7 mouse cellular contexts compared by ENCODE assay signal in the genomic region with DNA sequence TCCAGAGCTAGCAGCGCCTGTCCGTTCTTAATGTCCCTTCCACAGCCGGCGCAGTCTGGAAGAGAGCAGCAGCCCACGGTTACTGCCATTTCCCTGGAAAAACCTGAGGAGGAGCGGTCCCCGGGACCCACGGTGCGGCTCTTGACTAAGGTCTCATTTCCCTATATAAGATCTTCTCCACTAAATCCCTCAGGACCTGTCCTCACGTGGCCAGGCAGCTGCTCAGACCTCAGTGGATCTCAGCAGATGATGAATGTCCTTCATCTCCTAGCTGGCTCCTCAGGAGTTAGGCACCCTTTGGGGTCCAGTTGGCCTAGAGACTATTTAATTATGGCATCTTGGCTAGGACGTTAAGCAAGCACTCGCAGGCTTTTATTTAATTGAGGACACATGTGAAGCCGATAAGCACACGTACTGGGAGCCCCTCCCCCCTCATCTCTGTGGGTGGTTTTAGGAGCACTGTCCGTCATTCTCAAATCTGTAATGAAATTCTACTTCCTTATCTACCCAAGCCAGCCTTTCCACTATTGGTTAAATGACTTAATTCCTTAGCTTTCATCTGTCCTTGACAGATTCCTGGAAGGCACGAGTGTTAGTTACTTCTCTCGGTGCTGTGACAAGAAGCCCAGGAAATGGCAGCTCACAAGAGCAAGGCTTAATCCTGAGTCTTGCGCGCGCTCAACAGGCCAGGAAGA.
DNase-seq lines count a peak whose midpoint lies in the region; ATAC-seq and TF ChIP-seq lines count a peak whose summit lies in the region.

No protein-coding gene starts in this region.

- no peaks in the 10 kb centered on the region for H3K9me3 ChIP-seq in lung, embryonic 16.5 days (ENCODE audit: control insufficient read depth, low read length)
- no peaks in the 10 kb centered on the region for H3K9me3 ChIP-seq in heart, embryonic 14.5 days (ENCODE audit: control insufficient read depth, low read length)
- H3K9me3 ChIP-seq in limb, embryonic 12.5 days = no peaks in the 10 kb centered on the region
- H3K9me3 ChIP-seq in stomach, postnatal 0 days (ENCODE audit: control insufficient read depth, low read length) = no peaks in the 10 kb centered on the region

- WGBS in lung, embryonic 16.5 days = 22% methylated on average over 20 of the region's 20 CpGs
- WGBS in heart, embryonic 14.5 days = 54% methylated on average over 20 of the region's 20 CpGs
- 26% methylated on average over 20 of the region's 20 CpGs for whole genome bisulfite sequencing in limb, embryonic 12.5 days
- 39% methylated on average over 20 of the region's 20 CpGs for WGBS in stomach, postnatal 0 days

- peak overlapping the region; percentile 23 for H3K4me3 ChIP-seq in lung, embryonic 16.5 days (ENCODE audit: low read length)
- no peak overlapping the region for H3K4me3 ChIP-seq in heart, embryonic 14.5 days (ENCODE audit: control insufficient read depth in 1 of 2, insufficient read depth in 1 of 2, low read depth in 1 of 2, low read length in 2 of 2)
- no peak overlapping the region for H3K4me3 ChIP-seq in limb, embryonic 12.5 days (replicated peaks)
- no peak overlapping the region for H3K4me3 ChIP-seq in stomach, postnatal 0 days (ENCODE audit: low read depth, low read length)

- H3K4me1 ChIP-seq in lung, embryonic 16.5 days (replicated peaks; ENCODE audit: control insufficient read depth, insufficient read depth, low read length) = peaks cover 14% of the 10 kb centered on the region
- peaks cover 3 to 19% of the 10 kb centered on the region in 2 experiments; a peak in 3 of 4 replicates for H3K4me1 ChIP-seq in heart, embryonic 14.5 days (ENCODE audit: control insufficient read depth in 2 of 2, insufficient read depth in 2 of 2, low read length in 2 of 2)
- peaks cover 21% of the 10 kb centered on the region for H3K4me1 ChIP-seq in limb, embryonic 12.5 days (replicated peaks)
- H3K4me1 ChIP-seq in stomach, postnatal 0 days (replicated peaks; ENCODE audit: control insufficient read depth, insufficient read depth) = peaks cover 10% of the 10 kb centered on the region; the same call in 1 of the 2 replicates

- peak overlapping the region; percentile 45 for H3K4me2 ChIP-seq in lung, embryonic 16.5 days (ENCODE audit: low read depth, low read length)
- H3K4me2 ChIP-seq in heart, embryonic 14.5 days (ENCODE audit: low read length) = peak overlapping the region; percentile 19; the same call in 1 of the 2 replicates
- peak overlapping the region; percentile 44 for H3K4me2 ChIP-seq in limb, embryonic 12.5 days
- H3K4me2 ChIP-seq in stomach, postnatal 0 days (replicated peaks; ENCODE audit: low read depth) = peak overlapping the region; percentile 15

- TF ChIP-seq CTCF in stomach, postnatal 0 days (IDR thresholded peaks at IDR 0.05; ENCODE audit: low read depth) = no peak

- peak; percentile 73 for ATAC-seq in lung, embryonic 16.5 days (ENCODE audit: low read depth)
- no peak for ATAC-seq in heart, embryonic 14.5 days (ENCODE audit: insufficient number of reproducible peaks, insufficient read depth, low FRiP score, low read depth)
- no peak for ATAC-seq in limb, embryonic 12.5 days (ENCODE audit: insufficient number of reproducible peaks, insufficient read depth, low FRiP score, low TSS enrichment, low read depth)
- ATAC-seq in stomach, postnatal 0 days (ENCODE audit: low FRiP score, low TSS enrichment) = no peak
- ATAC-seq in erythroblast, adult 5-6 weeks (replicated peaks; ENCODE audit: low FRiP score, poor library complexity, severe bottlenecking) = no peak

- TF ChIP-seq EP300 in stomach, postnatal 0 days (optimal IDR thresholded peaks at IDR 0.05) = no peak

- no peaks in the 10 kb centered on the region for H3K27me3 ChIP-seq in lung, embryonic 16.5 days (ENCODE audit: control insufficient read depth, insufficient read depth, low read depth, low read length)
- H3K27me3 ChIP-seq in heart, embryonic 14.5 days (ENCODE audit: control insufficient read depth, insufficient read depth, low read length) = no peaks in the 10 kb centered on the region
- H3K27me3 ChIP-seq in limb, embryonic 12.5 days = peaks cover 5% of the 10 kb centered on the region
- H3K27me3 ChIP-seq in stomach, postnatal 0 days (ENCODE audit: control insufficient read depth, insufficient read depth, low read length) = no peaks in the 10 kb centered on the region

- peak overlapping the region; percentile 50 for H3K9ac ChIP-seq in lung, embryonic 16.5 days (ENCODE audit: low read length)
- no peak overlapping the region for H3K9ac ChIP-seq in heart, embryonic 14.5 days (ENCODE audit: low read length)
- H3K9ac ChIP-seq in limb, embryonic 12.5 days (replicated peaks) = no peak overlapping the region
- no peak overlapping the region for H3K9ac ChIP-seq in stomach, postnatal 0 days (ENCODE audit: low read length)

- DNase-seq in lung, postnatal 25 days (ENCODE audit: low spot score) = no peak
- no peak for DNase-seq in stomach, postnatal 0 days (ENCODE audit: low spot score)
- no peak for DNase-seq in layer of hippocampus, adult 18-20 months (ENCODE audit: low spot score in 2 of 2)

- H3K36me3 ChIP-seq in lung, embryonic 16.5 days (ENCODE audit: control insufficient read depth, insufficient read depth, low read length) = 0 out of 2 replicates have a peak, but pooled peaks cover 5% of the 10 kb centered on the region
- H3K36me3 ChIP-seq in heart, embryonic 14.5 days (ENCODE audit: control insufficient read depth, insufficient read depth, low read length) = peaks cover 37% of the 10 kb centered on the region
- no peaks in the 10 kb centered on the region for H3K36me3 ChIP-seq in limb, embryonic 12.5 days
- no peaks in the 10 kb centered on the region for H3K36me3 ChIP-seq in stomach, postnatal 0 days (ENCODE audit: control insufficient read depth, insufficient read depth, low read length)

- peak overlapping the region; percentile 51 for H3K27ac ChIP-seq in lung, embryonic 16.5 days (ENCODE audit: low read length)
- H3K27ac ChIP-seq in heart, embryonic 14.5 days (replicated peaks in 1 of 2; ENCODE audit: control insufficient read depth in 1 of 2, insufficient read depth in 1 of 2, low read depth in 2 of 2, low read length in 2 of 2) = no peak overlapping the region
- H3K27ac ChIP-seq in limb, embryonic 12.5 days = no peak overlapping the region
- peak overlapping the region; percentile 77 for H3K27ac ChIP-seq in stomach, postnatal 0 days (replicated peaks)

Comparison
In these comparisons a context has a peak if more than half of its experiments do, and no peak if none do; other contexts are left out.
1. H3K27ac ChIP-seq: peak in lung, embryonic 16.5 days (single experiment) and stomach, postnatal 0 days (single experiment); none in heart, embryonic 14.5 days (0 of 2) and limb, embryonic 12.5 days (single experiment).
2. Peak in every context shown above with its lines, with median percentiles within 50 percentile points of each other: H3K4me2 ChIP-seq.